Mouse (Mus musculus) olfactory bulb, adult 2 months (tissue): ENCODE measurements around the gene Pomgnt2. TPM values are rescaled to one million over a fixed set of nuclear protein-coding genes. Genes with fewer than 3 reads are reported as not detected.

Source experiments
- H3K27ac ChIP-seq: fragments of 200-500 bp; 2 replicates; pipeline ENCODE4 v1.5.1; 2012; ENCODE audit warnings: low read depth, low read length; ENCODE audit not compliant: insufficient read depth
- H3K4me1 ChIP-seq: fragments of 200-500 bp; 2 replicates; pipeline ENCODE4 v1.6.1; 2012; ENCODE audit warnings: low read length; ENCODE audit not compliant: control insufficient read depth, insufficient read depth
- H3K4me3 ChIP-seq: fragments of 200-500 bp; 2 replicates; pipeline ENCODE4 v1.5.1; 2012; ENCODE audit warnings: mild to moderate bottlenecking, low read depth, low read length, moderate library complexity; ENCODE audit not compliant: insufficient read depth
- CTCF ChIP-seq: fragments of 200-500 bp; IDR thresholded peaks from 2 replicates; pipeline ENCODE4 v1.5.1; 2012; ENCODE audit warnings: low read depth, mild to moderate bottlenecking, low read length, moderate library complexity; ENCODE audit not compliant: insufficient read depth
- POLR2A ChIP-seq: fragments of 200-500 bp; IDR thresholded peaks from 2 replicates; pipeline ENCODE4 v1.6.1; 2012; ENCODE audit warnings: mild to moderate bottlenecking, low read depth, low read length, moderate library complexity; ENCODE audit not compliant: insufficient read depth
- WGBS: fragments of 180-500 bp; shearing (Covaris S2); methylation state at CpG from one replicate; pipeline ENCODE4 v1.1.7; 2018; 5-methylcytosine and 5-hydroxymethylcytosine counted together
- polyA plus RNA-seq: library from polyadenylated mRNA; stranded (reverse); fragments of >200 nt; gene quantifications from 2 replicates; pipeline ENCODE4 v1.2.4, GENCODE M21; 2012; ENCODE audit warnings: low replicate concordance; ENCODE audit not compliant: missing spikeins, insufficient read depth, insufficient read length

Gene Pomgnt2
- polyA plus RNA-seq, 1 experiment, result not detected

DNA sequence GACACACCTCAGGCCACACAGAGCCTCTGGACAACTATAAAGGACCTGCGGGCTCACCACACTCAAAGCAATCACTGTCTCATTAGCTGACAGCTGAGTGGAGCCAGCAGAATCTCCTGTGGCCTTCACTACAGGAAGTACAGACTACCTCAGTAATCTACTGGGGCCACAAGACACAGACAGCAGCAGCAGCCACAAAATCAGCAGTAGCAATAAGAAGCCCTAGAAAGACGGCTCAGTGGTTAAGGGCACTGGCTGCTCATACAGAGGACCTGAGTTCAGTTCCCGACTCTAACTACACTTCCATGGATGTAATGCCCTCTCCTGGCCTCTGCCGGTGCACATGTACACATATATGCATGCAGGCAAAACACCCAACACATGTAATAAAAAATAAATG lies 23.4 kb upstream of the Pomgnt2 start:
- H3K4me3 ChIP-seq, result no peak overlapping the region
- H3K27ac ChIP-seq, result no peak overlapping the region
- WGBS, result 92% methylated on average over 4 of the region's 4 CpGs
- no peak for TF ChIP-seq CTCF
- no peak for TF ChIP-seq POLR2A
- H3K4me1 ChIP-seq, result peaks cover 15% of the 10 kb centered on the region

DNA sequence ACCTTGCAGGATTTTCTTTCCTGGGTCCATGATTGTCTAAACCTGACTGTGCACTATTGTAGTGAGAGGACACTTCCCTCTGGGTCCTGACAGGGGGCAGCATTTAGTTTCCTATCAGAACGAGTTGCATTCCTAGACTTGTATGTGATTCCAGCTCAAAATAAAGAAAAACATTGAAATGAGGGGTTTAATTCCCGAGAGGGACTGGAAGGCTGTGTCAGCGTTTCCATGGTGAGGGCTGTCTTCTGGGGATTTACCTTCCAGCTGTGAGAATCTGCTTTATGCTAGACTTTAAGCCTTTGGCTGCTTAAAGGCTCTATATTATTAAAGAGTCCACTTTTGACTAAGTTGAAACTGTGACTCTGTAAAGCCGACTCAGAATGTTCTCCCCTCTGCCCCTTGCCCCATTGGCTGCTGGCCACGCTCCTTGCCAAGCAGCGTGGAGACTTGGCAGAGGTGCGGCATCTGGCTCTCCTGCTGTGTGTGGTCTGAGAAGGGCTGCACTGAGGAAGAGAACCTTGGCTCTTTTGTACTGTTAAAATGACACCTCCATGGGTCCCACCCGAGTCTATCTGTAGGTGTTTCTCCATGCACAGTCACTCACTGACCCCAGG lies 22.0 kb upstream of the Pomgnt2 start:
- 3% methylated on average over 8 of the region's 8 CpGs for WGBS
- Histone ChIP-seq H3K4me1 (peaks cover 15% of the 10 kb centered on the region), H3K27ac (0 out of 2 replicates have a peak overlapping the region, but pooled peaks have one; percentile 22), H3K4me3 (no peak overlapping the region)
- TF ChIP-seq CTCF, result no peak
- no peak for TF ChIP-seq POLR2A

- WGBS, result 82% methylated on average over 5 of the region's 5 CpGs
- H3K4me1 ChIP-seq, result peaks cover 18% of the 10 kb centered on the region
- TF ChIP-seq CTCF, result no peak
- TF ChIP-seq POLR2A, result no peak
- H3K27ac ChIP-seq, result no peak overlapping the region
- H3K4me3 ChIP-seq, result no peak overlapping the region
These were observed 21.2 kb upstream of the Pomgnt2 start for GRCm38 (mm10) chr9:122018079-122018478.

GRCm38 (mm10) chr9:122014241-122014667 lies 17.3 kb upstream of the Pomgnt2 start:
- Histone ChIP-seq H3K4me3 (no peak overlapping the region), H3K27ac (no peak overlapping the region), H3K4me1 (peaks cover 26% of the 10 kb centered on the region)
- TF ChIP-seq CTCF, result peak; percentile 93
- no peak for TF ChIP-seq POLR2A
- 8% methylated on average over 10 of the region's 10 CpGs for WGBS

GRCm38 (mm10) chr9:122013629-122014028 lies 16.7 kb upstream of the Pomgnt2 start:
- 83% methylated on average over 4 of the region's 4 CpGs for WGBS
- Histone ChIP-seq H3K4me1 (peaks cover 23% of the 10 kb centered on the region), H3K27ac (no peak overlapping the region), H3K4me3 (no peak overlapping the region)
- no peak for TF ChIP-seq CTCF

DNA sequence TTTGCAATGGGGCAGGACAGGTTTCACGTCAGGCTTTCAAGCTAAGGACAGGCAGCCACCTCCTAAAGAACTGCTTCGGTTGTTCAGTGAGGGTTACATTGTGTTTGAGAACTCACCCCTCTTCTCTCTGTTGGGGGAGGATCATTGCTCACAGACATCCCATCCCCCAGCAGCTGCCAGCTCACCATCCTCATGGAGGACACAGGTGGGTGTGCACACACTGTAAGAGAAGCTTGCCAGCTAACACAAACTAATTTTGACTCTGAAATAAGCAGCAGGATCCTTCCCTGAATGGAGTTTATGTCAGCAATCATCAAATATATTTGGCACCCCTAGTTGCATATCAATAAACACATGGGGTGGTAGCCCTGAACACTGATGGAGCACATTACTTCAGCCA lies 15.9 kb upstream of the Pomgnt2 start:
- H3K27ac ChIP-seq, result no peak overlapping the region
- 72% methylated on average over 2 of the region's 2 CpGs for WGBS
- H3K4me1 ChIP-seq, result peaks cover 21% of the 10 kb centered on the region
- TF ChIP-seq CTCF (no peak), POLR2A (no peak)
- no peak overlapping the region for H3K4me3 ChIP-seq

DNA sequence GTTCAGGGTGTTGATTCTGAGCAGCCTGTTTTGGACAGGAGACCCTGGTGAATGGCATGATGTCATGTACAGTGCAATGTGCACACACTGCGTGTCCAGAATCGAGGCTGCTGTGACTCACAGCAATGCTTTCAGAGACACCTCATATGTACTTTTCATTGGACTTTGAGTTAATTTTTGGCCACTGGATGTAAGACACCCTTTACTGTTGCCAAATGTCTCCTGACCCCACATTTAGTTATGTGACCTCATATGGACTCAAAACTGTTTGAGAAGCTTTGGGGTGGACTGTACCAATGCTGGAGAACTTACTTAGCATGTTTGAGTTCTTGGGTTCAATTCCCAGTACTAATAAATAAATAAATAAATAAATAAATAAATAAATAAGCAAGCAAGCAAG lies 13.8 kb upstream of the Pomgnt2 start:
- 91% methylated on average over 2 of the region's 2 CpGs for WGBS
- Histone ChIP-seq H3K27ac (no peak overlapping the region), H3K4me1 (peaks cover 30% of the 10 kb centered on the region), H3K4me3 (no peak overlapping the region)
- no peak for TF ChIP-seq CTCF
- no peak for TF ChIP-seq POLR2A

DNA sequence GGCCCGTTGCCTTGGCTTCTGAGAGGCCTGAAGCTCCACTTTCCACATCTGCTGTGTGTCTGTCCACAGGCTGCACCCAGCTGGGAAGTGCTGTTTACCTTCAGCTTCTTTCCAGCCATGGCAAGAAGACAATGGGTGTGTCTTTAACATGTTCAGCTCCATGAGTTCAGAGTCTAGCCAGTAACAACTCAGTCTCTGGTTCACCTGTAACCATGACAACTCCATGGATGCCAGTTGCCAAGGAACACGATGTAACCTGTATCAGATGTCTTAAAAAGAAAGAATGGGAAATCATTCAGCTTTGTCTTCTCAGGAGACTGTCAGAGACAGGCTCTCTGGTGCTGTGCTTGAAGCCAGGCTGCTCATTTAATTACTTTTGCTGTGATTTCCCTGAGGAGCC lies 12.0 kb upstream of the Pomgnt2 start:
- H3K4me3 ChIP-seq, result no peak overlapping the region
- TF ChIP-seq CTCF, result no peak
- no peak overlapping the region for H3K27ac ChIP-seq
- peaks cover 30% of the 10 kb centered on the region for H3K4me1 ChIP-seq
- 29% methylated on average over 2 of the region's 2 CpGs for WGBS

DNA sequence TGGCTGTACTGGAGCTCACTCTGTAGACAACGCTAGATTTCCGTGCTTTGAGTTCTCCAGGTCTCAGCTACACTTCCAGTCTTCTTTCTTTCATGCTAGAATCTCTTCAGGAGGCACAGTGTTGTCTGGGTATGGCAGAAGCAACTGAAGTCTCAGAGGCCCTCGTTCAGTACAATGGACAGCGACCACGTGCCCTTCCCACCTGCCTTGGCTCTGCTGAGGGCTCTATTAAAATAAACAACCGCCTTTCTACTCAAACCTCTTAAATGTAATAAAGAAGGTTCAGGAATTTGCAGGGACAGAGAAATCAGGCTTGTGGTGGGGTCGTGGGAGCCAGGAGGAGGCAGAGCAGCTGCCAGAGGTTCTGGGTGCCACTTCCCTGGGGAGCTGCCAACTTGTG lies 9.7 kb upstream of the Pomgnt2 start:
- TF ChIP-seq POLR2A (no peak), CTCF (no peak)
- H3K27ac ChIP-seq, result peak overlapping the region; percentile 58
- no peak overlapping the region for H3K4me3 ChIP-seq
- 11% methylated on average over 7 of the region's 7 CpGs for WGBS
- H3K4me1 ChIP-seq, result peaks cover 14% of the 10 kb centered on the region

- 44% methylated on average over 2 of the region's 2 CpGs for WGBS
- Histone ChIP-seq H3K4me3 (no peak overlapping the region), H3K4me1 (peaks cover 11% of the 10 kb centered on the region), H3K27ac (no peak overlapping the region; the same call in 1 of the 2 replicates)
- TF ChIP-seq POLR2A (no peak), CTCF (no peak)
These were observed 9.3 kb upstream of the Pomgnt2 start for GRCm38 (mm10) chr9:122006175-122006574.
